Mouse (Mus musculus) intestine, embryonic 15.5 days (tissue): ENCODE results near the gene C8g. TPM values are rescaled to one million over a fixed set of nuclear protein-coding genes. Genes with fewer than 3 reads are reported as not detected.

Experiments
- ATAC-seq: fragments of 200-750 bp; cut with Nextera tagmentation; 2 replicates; pipeline ENCODE4 v1.8.0; 2017; ENCODE audit warnings: moderate TSS enrichment, moderate library complexity
- H3K27ac ChIP-seq: fragments of 300-500 bp; sonication (generic); 2 replicates; pipeline ENCODE4 v1.5.1; 2015; ENCODE audit warnings: mild to moderate bottlenecking, inconsistent platforms
- H3K27me3 ChIP-seq: fragments of 300-500 bp; sonication (generic); replicated peaks from 2 replicates; pipeline ENCODE4 v1.6.1; 2015; ENCODE audit warnings: inconsistent platforms
- H3K36me3 ChIP-seq: fragments of 300-500 bp; sonication (generic); 2 replicates; pipeline ENCODE4 v1.6.1; 2015; ENCODE audit warnings: inconsistent platforms
- H3K4me1 ChIP-seq: fragments of 300-500 bp; sonication (generic); replicated peaks from 2 replicates; pipeline ENCODE4 v1.6.1; 2015; ENCODE audit warnings: inconsistent platforms
- H3K4me2 ChIP-seq: fragments of 300-500 bp; sonication (generic); replicated peaks from 2 replicates; pipeline ENCODE4 v1.6.1; 2015; ENCODE audit warnings: mild to moderate bottlenecking, inconsistent platforms
- H3K4me3 ChIP-seq: fragments of 300-500 bp; sonication (generic); replicated peaks from 2 replicates; pipeline ENCODE4 v1.5.1; 2015; ENCODE audit warnings: inconsistent platforms
- H3K9ac ChIP-seq: fragments of 300-500 bp; sonication (generic); 2 replicates; pipeline ENCODE4 v1.6.1; 2015; ENCODE audit warnings: inconsistent platforms
- H3K9me3 ChIP-seq: fragments of 300-500 bp; sonication (generic); 2 replicates; pipeline ENCODE4 v1.6.1; 2016; ENCODE audit warnings: inconsistent platforms
- WGBS: fragments of 180-500 bp; shearing (Covaris S2); methylation state at CpG from one replicate; pipeline ENCODE4 v1.1.7; 2015; 5-methylcytosine and 5-hydroxymethylcytosine counted together
- polyA plus RNA-seq: library from polyadenylated mRNA; unstranded; fragments of >200 nt; fragmentation: Nextera tagmentation; extraction: Ambion mirVana; gene quantifications from 2 replicates; pipeline ENCODE4 v1.2.1, GENCODE M21; 2015

The C8g gene
- polyA plus RNA-seq = 5.4 and 8.3 TPM in 2 replicates

GRCm38 (mm10) chr2:25501593-25502486, at the start of gene C8g:
Gene C8g, minus strand, starts transcription at chr2:25501719.
- H3K27ac ChIP-seq = peak within 1 kb of the TSS; percentile 33; the same call in 1 of the 2 replicates
- H3K9ac ChIP-seq = peak within 1 kb of the TSS; percentile 87
- no peaks in the 10 kb centered on the region for H3K9me3 ChIP-seq
- ATAC-seq = no peak
- peak within 1 kb of the TSS; percentile 84 for H3K4me2 ChIP-seq
- peak within 1 kb of the TSS; percentile 68 for H3K4me3 ChIP-seq
- H3K27me3 ChIP-seq = no peaks in the 10 kb centered on the region
- H3K4me1 ChIP-seq = peaks cover 27% of the 10 kb centered on the region
- WGBS = 74% methylated on average over 20 of the region's 20 CpGs
- H3K36me3 ChIP-seq = peaks cover 7% of the 10 kb centered on the region

GRCm38 (mm10) chr2:25551186-25551585, 49.7 kb upstream of the C8g start:
- Histone ChIP-seq H3K36me3 (no peaks in the 10 kb centered on the region), H3K4me3 (no peak overlapping the region), H3K9me3 (no peaks in the 10 kb centered on the region), H3K4me2 (no peak overlapping the region), H3K27me3 (no peaks in the 10 kb centered on the region), H3K9ac (no peak overlapping the region), H3K27ac (no peak overlapping the region), H3K4me1 (no peaks in the 10 kb centered on the region)
- ATAC-seq = no peak
- WGBS = 35% methylated on average over 5 of the region's 5 CpGs

GRCm38 (mm10) chr2:25549021-25549991, 47.8 kb upstream of the C8g start:
- H3K4me1 ChIP-seq = peaks cover 5% of the 10 kb centered on the region
- H3K27ac ChIP-seq = no peak overlapping the region
- no peaks in the 10 kb centered on the region for H3K27me3 ChIP-seq
- no peak for ATAC-seq
- H3K36me3 ChIP-seq = no peaks in the 10 kb centered on the region
- no peak overlapping the region for H3K9ac ChIP-seq
- H3K9me3 ChIP-seq = no peaks in the 10 kb centered on the region
- WGBS = 72% methylated on average over 9 of the region's 9 CpGs
- no peak overlapping the region for H3K4me2 ChIP-seq
- no peak overlapping the region for H3K4me3 ChIP-seq

DNA sequence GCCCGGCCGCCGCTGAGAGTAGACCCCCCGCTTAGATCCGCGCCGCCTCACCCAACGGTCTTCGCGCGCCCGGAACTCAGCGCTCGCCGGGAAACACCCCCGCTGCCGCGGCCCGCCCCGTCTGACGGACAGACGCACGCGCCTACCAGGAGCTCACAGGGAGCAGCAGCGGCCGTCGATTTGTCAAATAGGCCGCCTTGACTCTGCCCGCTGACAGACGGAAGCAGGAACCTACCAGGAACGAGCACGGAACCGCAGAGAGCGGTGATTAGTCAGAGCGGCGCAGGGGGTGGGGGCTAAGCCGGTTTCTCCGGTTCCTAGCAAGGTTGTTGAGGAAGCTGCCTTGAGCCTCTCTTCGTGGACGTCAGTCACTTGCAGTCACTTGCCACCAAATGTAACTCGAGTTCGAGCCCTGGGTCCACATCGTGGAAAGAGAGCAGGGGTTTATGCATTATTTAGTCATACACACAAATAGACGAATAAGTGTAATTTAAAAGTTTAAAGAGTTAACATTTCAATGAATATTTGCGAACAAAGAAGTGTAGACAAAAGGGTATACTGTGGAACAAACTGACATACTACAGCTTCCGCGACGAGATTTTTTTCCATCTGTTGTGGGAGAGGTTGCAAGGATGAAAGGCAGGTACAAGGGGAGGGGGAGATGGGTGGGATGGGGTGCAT, 45.4 kb upstream of the C8g start, which contains the start of gene Traf2:
Gene Traf2, minus strand, starts transcription at position 130 of the 681 bp plus-strand sequence.
- ATAC-seq = peak; percentile 100
- no peaks in the 10 kb centered on the region for H3K9me3 ChIP-seq
- no peaks in the 10 kb centered on the region for H3K27me3 ChIP-seq
- H3K4me2 ChIP-seq = peak within 1 kb of the TSS; percentile 72
- H3K36me3 ChIP-seq = no peaks in the 10 kb centered on the region
- 3% methylated on average over 48 of the region's 48 CpGs for WGBS
- H3K27ac ChIP-seq = peak within 1 kb of the TSS; percentile 75
- peak within 1 kb of the TSS; percentile 73 for H3K9ac ChIP-seq
- H3K4me3 ChIP-seq = peak within 1 kb of the TSS; percentile 71
- H3K4me1 ChIP-seq = peaks cover 9% of the 10 kb centered on the region

- Histone ChIP-seq H3K9ac (peak overlapping the region; percentile 73), H3K27me3 (no peaks in the 10 kb centered on the region), H3K36me3 (no peaks in the 10 kb centered on the region), H3K4me3 (peak overlapping the region; percentile 71), H3K4me2 (peak overlapping the region; percentile 72), H3K9me3 (no peaks in the 10 kb centered on the region), H3K4me1 (peaks cover 12% of the 10 kb centered on the region), H3K27ac (peak overlapping the region; percentile 75)
- 7% methylated on average over 42 of the region's 43 CpGs for WGBS
- ATAC-seq = peak; percentile 83
Observed at GRCm38 (mm10) chr2:25545996-25546810, 44.7 kb upstream of the C8g start.

GRCm38 (mm10) chr2:25541644-25542367, 40.3 kb upstream of the C8g start:
- Histone ChIP-seq H3K27ac (no peak overlapping the region), H3K4me3 (no peak overlapping the region), H3K36me3 (peaks cover 7% of the 10 kb centered on the region), H3K27me3 (no peaks in the 10 kb centered on the region), H3K4me1 (peaks cover 12% of the 10 kb centered on the region), H3K9ac (no peak overlapping the region), H3K9me3 (no peaks in the 10 kb centered on the region), H3K4me2 (no peak overlapping the region)
- no peak for ATAC-seq
- WGBS = 72% methylated on average over 10 of the region's 10 CpGs

- Histone ChIP-seq H3K4me3 (no peak overlapping the region), H3K27me3 (no peaks in the 10 kb centered on the region), H3K27ac (no peak overlapping the region), H3K9me3 (no peaks in the 10 kb centered on the region), H3K9ac (no peak overlapping the region), H3K4me1 (0 out of 2 replicates have a peak, but pooled peaks cover 7% of the 10 kb centered on the region), H3K4me2 (no peak overlapping the region), H3K36me3 (peaks cover 17% of the 10 kb centered on the region)
- 93% methylated on average over 4 of the region's 4 CpGs for WGBS
- ATAC-seq = no peak
Observed at GRCm38 (mm10) chr2:25540541-25540948, 39.0 kb upstream of the C8g start.

- peaks cover 22% of the 10 kb centered on the region for H3K36me3 ChIP-seq
- no peak overlapping the region for H3K27ac ChIP-seq
- no peak overlapping the region for H3K4me3 ChIP-seq
- 0 out of 2 replicates have a peak, but pooled peaks cover under 1% of the 10 kb centered on the region for H3K4me1 ChIP-seq
- 84% methylated on average over 8 of the region's 8 CpGs for WGBS
- H3K27me3 ChIP-seq = no peaks in the 10 kb centered on the region
- H3K9ac ChIP-seq = no peak overlapping the region
- H3K4me2 ChIP-seq = no peak overlapping the region
- no peak for ATAC-seq
- H3K9me3 ChIP-seq = no peaks in the 10 kb centered on the region
Observed at GRCm38 (mm10) chr2:25536531-25536930, 35.0 kb upstream of the C8g start.

DNA sequence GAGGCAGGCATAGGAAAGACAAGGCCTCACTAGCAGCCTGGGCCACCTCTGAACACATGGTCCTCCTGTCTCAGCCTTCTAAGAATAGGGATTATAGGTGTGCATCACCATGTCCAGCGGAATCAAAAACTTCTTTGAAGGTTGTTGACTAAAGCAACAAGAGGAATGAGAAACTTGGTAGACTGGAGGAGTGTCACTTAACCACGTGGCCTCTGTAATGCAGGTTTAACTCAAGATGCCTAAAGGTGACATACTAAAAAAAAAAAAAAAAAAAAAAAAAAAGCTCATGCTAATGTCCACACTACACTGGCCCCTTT, 33.3 kb upstream of the C8g start:
- Histone ChIP-seq H3K4me1 (no peaks in the 10 kb centered on the region), H3K9me3 (no peaks in the 10 kb centered on the region), H3K9ac (no peak overlapping the region), H3K27ac (no peak overlapping the region), H3K4me3 (no peak overlapping the region), H3K4me2 (no peak overlapping the region), H3K36me3 (peaks cover 29% of the 10 kb centered on the region), H3K27me3 (no peaks in the 10 kb centered on the region)
- 89% methylated on average over 2 of the region's 2 CpGs for WGBS
- no peak for ATAC-seq

DNA sequence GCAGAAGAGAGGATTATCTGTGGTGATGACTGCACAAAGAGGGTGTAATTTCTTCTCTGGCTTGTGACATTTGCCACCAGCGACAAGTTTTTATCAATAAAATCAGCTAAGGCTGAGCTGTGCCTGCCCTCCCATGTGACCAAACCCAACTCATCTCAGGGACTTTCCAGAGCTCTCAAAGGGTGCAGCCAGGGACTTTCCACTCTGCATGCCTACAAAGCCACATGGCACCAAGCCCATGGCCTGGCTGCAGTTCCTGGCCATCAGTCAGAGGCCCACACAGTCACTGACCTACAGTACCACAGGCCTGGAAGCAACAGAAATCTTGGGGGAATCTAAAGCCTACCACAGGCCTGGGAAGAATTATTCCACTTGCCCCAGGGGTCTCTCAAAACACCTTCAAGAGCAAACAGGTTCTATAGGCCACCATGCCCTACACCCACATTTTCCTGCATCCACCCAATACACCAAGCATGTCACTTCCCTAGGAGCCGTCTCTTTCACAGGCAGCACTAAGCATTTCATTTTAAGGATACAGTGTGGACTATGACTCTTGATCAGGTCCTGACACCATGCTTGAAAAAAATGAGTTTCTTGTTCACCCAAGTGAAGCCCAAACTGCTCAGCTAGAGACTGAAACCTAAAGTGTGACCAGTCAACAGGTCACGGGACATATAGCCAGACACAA, 32.8 kb upstream of the C8g start:
- no peak overlapping the region for H3K27ac ChIP-seq
- WGBS = 87% methylated on average over 3 of the region's 3 CpGs
- no peak overlapping the region for H3K4me2 ChIP-seq
- no peak overlapping the region for H3K9ac ChIP-seq
- H3K27me3 ChIP-seq = no peaks in the 10 kb centered on the region
- H3K36me3 ChIP-seq = peaks cover 30% of the 10 kb centered on the region
- no peak for ATAC-seq
- H3K4me3 ChIP-seq = no peak overlapping the region
- H3K9me3 ChIP-seq = no peaks in the 10 kb centered on the region
- H3K4me1 ChIP-seq = no peaks in the 10 kb centered on the region
